Mouse (Mus musculus): ENCODE data around the gene Tmem266. TPM values are rescaled to one million over a fixed set of nuclear protein-coding genes. Genes with fewer than 3 reads are reported as not detected.

The Tmem266 gene
- polyA plus RNA-seq, 1 experiment: not detected

DNA sequence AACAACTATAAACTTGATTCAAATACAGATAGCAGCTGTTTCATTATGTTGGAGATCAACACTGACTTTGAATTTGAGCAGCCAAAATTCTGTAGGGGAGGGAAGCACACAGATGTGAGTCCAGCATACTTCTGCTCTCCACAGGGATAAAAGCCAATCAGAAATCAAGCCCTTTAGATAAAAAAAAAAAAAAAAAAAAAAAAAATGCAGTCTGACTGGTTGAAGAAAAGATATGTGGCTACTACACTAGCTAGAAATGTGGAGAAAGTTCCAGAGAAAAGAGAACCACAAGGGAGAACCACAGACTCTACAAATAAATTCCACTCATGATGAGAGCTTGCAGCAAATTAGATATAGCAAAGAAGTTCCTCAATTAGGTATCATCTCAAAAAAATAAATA is 152.0 kb downstream of the Tmem266 start:
- TF ChIP-seq CTCF (IDR thresholded peaks at IDR 0.05; ENCODE audit: low read depth, low read length) (no peak), POLR2A (IDR thresholded peaks at IDR 0.05; ENCODE audit: borderline replicate concordance, low read depth, low read length) (no peak)
- peaks cover 5% of the 10 kb centered on the region for H3K4me1 ChIP-seq (ENCODE audit: control insufficient read depth, insufficient read depth, low read length)
- H3K27ac ChIP-seq (ENCODE audit: insufficient read depth, low read depth, low read length): no peak overlapping the region
- no peak overlapping the region for H3K4me3 ChIP-seq (ENCODE audit: insufficient read depth, low read length)

DNA sequence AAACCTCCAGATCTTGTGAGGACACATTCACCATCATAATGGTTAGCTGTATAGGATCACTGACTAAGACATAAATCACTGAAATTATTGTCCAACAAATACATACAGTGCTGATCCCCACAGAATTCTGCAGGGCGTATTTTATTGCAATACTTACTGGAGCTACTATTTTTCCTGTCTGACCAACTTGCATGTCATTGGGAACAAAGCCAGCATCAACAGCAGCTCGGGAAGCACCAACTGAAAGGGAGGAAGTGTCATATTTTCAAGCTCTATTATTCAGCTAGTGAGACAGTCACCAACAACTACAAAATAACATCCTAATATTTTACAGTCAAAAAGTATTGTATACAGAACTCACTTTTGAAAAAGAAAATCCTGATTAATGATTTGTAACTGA is 155.4 kb downstream of the Tmem266 start:
- TF ChIP-seq CTCF (IDR thresholded peaks at IDR 0.05; ENCODE audit: low read depth, low read length): no peak
- no peak for TF ChIP-seq POLR2A (IDR thresholded peaks at IDR 0.05; ENCODE audit: borderline replicate concordance, low read depth, low read length)
- H3K4me1 ChIP-seq (ENCODE audit: control insufficient read depth, insufficient read depth, low read length): no peaks in the 10 kb centered on the region
- no peak overlapping the region for H3K4me3 ChIP-seq (ENCODE audit: insufficient read depth, low read length)
- no peak overlapping the region for H3K27ac ChIP-seq (ENCODE audit: insufficient read depth, low read depth, low read length)

Other genes with a start within 250 kb of the Tmem266 start
- gene Ube2q2, start 178.1 kb upstream of the Tmem266 start, polyA plus RNA-seq (2012; ENCODE audit: insufficient read depth, insufficient read length, missing spikeins): 54.6 and 56.9 TPM in 2 replicates
- gene Fbxo22, start 118.0 kb upstream of the Tmem266 start, polyA plus RNA-seq (2012; ENCODE audit: insufficient read depth, insufficient read length, missing spikeins): 27.9 and 29.4 TPM in 2 replicates
- gene Nrg4, start 69 bp upstream of the Tmem266 start, polyA plus RNA-seq (2012; ENCODE audit: insufficient read depth, insufficient read length, missing spikeins): not detected in 2 replicates
- gene Etfa, start 185.3 kb downstream of the Tmem266 start, polyA plus RNA-seq (2012; ENCODE audit: insufficient read depth, insufficient read length, missing spikeins): 70.4 and 70.5 TPM in 2 replicates
- not detected in 2 replicates for gene Isl2, start 211.8 kb downstream of the Tmem266 start, polyA plus RNA-seq (2012; ENCODE audit: insufficient read depth, insufficient read length, missing spikeins)

All from bone marrow macrophage, adult 2 months (primary cell).